Mouse (Mus musculus) CH12.LX (cell line): Measurements from ENCODE around the gene Taf1c. TPM values are rescaled to one million over a fixed set of nuclear protein-coding genes. Genes with fewer than 3 reads are reported as not detected.

ENCODE experiments used
- DNase-seq: peaks from one replicate; pipeline ENCODE4 v3.0.0-alpha.2; 2013; ENCODE audit errors: extremely low read depth
- H3K27ac ChIP-seq: 2 replicates; pipeline ENCODE4 v1.5.1; 2012; ENCODE audit warnings: low read depth, mild to moderate bottlenecking, control low read depth, moderate library complexity; ENCODE audit not compliant: insufficient read depth
- H3K27me3 ChIP-seq: replicated peaks from 2 replicates; pipeline ENCODE3; 2012; ENCODE audit warnings: inconsistent platforms
- H3K36me3 ChIP-seq, 2 experiments: replicated peaks in 1 of 2; 2 replicates each; pipeline versions ENCODE3 to v1.6.1; 2012; ENCODE audit warnings: inconsistent platforms in 1 of 2, low read length in 1 of 2, mild to moderate bottlenecking in 1 of 2, mixed read lengths in 1 of 2, moderate library complexity in 1 of 2; ENCODE audit not compliant: control insufficient read depth in 1 of 2, insufficient read depth in 1 of 2
- H3K4me1 ChIP-seq, 2 experiments: 2 replicates each; pipeline ENCODE4 v1.6.1; 2012; ENCODE audit warnings: inconsistent platforms in 1 of 2, moderate library complexity in 1 of 2; ENCODE audit not compliant: insufficient read depth in 2 of 2, control insufficient read depth in 1 of 2
- H3K4me2 ChIP-seq: 2 replicates; pipeline ENCODE4 v1.6.1; 2012; ENCODE audit warnings: low read depth, mild to moderate bottlenecking, control low read depth; ENCODE audit not compliant: poor library complexity, insufficient read depth, severe bottlenecking
- H3K4me3 ChIP-seq, 3 experiments: fragments of 150-350 bp in 1 of 3; sonication (generic) in 1 of 3; replicated peaks in 1 of 3; 2 replicates each; pipeline versions ENCODE3 to v1.5.1; 2011 to 2012; ENCODE audit warnings: low read depth in 2 of 3, low read length in 2 of 3, mild to moderate bottlenecking in 2 of 3, moderate library complexity in 2 of 3, control low read depth in 1 of 3, improper control_type of control experiment in 1 of 3, inconsistent platforms in 1 of 3, mixed read lengths in 1 of 3; ENCODE audit not compliant: poor library complexity in 1 of 3
- H3K79me2 ChIP-seq: replicated peaks from 2 replicates; pipeline ENCODE4 v1.6.1; 2012; ENCODE audit warnings: mild to moderate bottlenecking, moderate library complexity; ENCODE audit not compliant: control insufficient read depth, poor library complexity, insufficient read depth, severe bottlenecking; ENCODE audit errors: extremely low read depth
- H3K9ac ChIP-seq: 2 replicates; pipeline ENCODE4 v1.6.1; 2012; ENCODE audit warnings: low read depth, mild to moderate bottlenecking, control low read depth, moderate library complexity; ENCODE audit not compliant: insufficient read depth
- H3K9me3 ChIP-seq: replicated peaks from 2 replicates; pipeline ENCODE3; 2012; ENCODE audit warnings: low read length, inconsistent platforms, mixed read lengths
- BHLHE40 ChIP-seq: IDR thresholded peaks from 2 replicates; pipeline ENCODE4 v1.6.1; 2011; ENCODE audit warnings: mild to moderate bottlenecking, low read depth, low read length, improper control_type of control experiment
- CTCF ChIP-seq, 2 experiments: IDR thresholded peaks in 1 of 2; conservative IDR thresholded peaks in 1 of 2; 2 replicates each; pipeline ENCODE4 v1.5.1; 2011 to 2012; ENCODE audit warnings: low read depth in 2 of 2, low read length in 2 of 2, improper control_type of control experiment in 1 of 2, inconsistent platforms in 1 of 2, mild to moderate bottlenecking in 1 of 2, moderate library complexity in 1 of 2
- EP300 ChIP-seq: IDR thresholded peaks from 2 replicates; pipeline ENCODE4 v1.6.1; 2011; ENCODE audit warnings: low read length, improper control_type of control experiment
- ETS1 ChIP-seq: conservative IDR thresholded peaks from 2 replicates; pipeline ENCODE4 v1.6.1; 2012; ENCODE audit warnings: low read depth, mild to moderate bottlenecking, inconsistent platforms, low read length, improper control_type of control experiment, moderate library complexity
- GABPA ChIP-seq: IDR thresholded peaks from 2 replicates; pipeline ENCODE4 v1.6.1; 2012; ENCODE audit warnings: low read depth, low read length, improper control_type of control experiment, inconsistent platforms; ENCODE audit not compliant: insufficient replicate concordance
- JUN ChIP-seq: IDR thresholded peaks from 2 replicates; pipeline ENCODE4 v1.6.1; 2011; ENCODE audit warnings: low read depth, mild to moderate bottlenecking, low read length, improper control_type of control experiment, moderate library complexity; ENCODE audit not compliant: insufficient read depth
- JUND ChIP-seq: conservative IDR thresholded peaks from 2 replicates; pipeline ENCODE4 v1.6.1; 2011; ENCODE audit warnings: low read depth, low read length, improper control_type of control experiment
- MAX ChIP-seq: IDR thresholded peaks from 2 replicates; pipeline ENCODE4 v1.6.1; 2011; ENCODE audit warnings: low read length, improper control_type of control experiment
- MEF2A ChIP-seq: IDR thresholded peaks from 2 replicates; pipeline ENCODE4 v1.6.1; 2014; ENCODE audit warnings: low read depth, mild to moderate bottlenecking, inconsistent platforms, low read length, improper control_type of control experiment, borderline replicate concordance
- MYC ChIP-seq: IDR thresholded peaks from 2 replicates; pipeline ENCODE4 v1.6.1; 2011; ENCODE audit warnings: low read depth, mild to moderate bottlenecking, improper control_type of control experiment, low read length
- POLR2A ChIP-seq: IDR thresholded peaks from 2 replicates; pipeline ENCODE4 v1.6.1; 2011; ENCODE audit warnings: low read depth, mild to moderate bottlenecking, improper control_type of control experiment, low read length
- POLR2AphosphoS2 ChIP-seq: IDR thresholded peaks from 2 replicates; pipeline ENCODE4 v1.6.1; 2011; ENCODE audit warnings: low read depth, low read length, improper control_type of control experiment
- RCOR1 ChIP-seq: conservative IDR thresholded peaks from 2 replicates; pipeline ENCODE4 v1.6.1; 2012; ENCODE audit warnings: low read depth, mild to moderate bottlenecking, inconsistent platforms, low read length, improper control_type of control experiment
- SIN3A ChIP-seq: IDR thresholded peaks from 2 replicates; pipeline ENCODE4 v1.6.1; 2012; ENCODE audit warnings: low read length, improper control_type of control experiment, inconsistent platforms
- SMC3 ChIP-seq: IDR thresholded peaks from 2 replicates; pipeline ENCODE4 v1.6.1; 2011; ENCODE audit warnings: low read depth, low read length, improper control_type of control experiment
- TCF12 ChIP-seq: IDR thresholded peaks from 2 replicates; pipeline ENCODE4 v1.6.1; 2014; ENCODE audit warnings: low read depth, mild to moderate bottlenecking, inconsistent platforms, low read length, improper control_type of control experiment
- UBTF ChIP-seq: IDR thresholded peaks from 2 replicates; pipeline ENCODE4 v1.6.1; 2012; ENCODE audit warnings: low read depth, mild to moderate bottlenecking, inconsistent platforms, low read length, improper control_type of control experiment, moderate library complexity
- USF1 ChIP-seq: IDR thresholded peaks from 2 replicates; pipeline ENCODE4 v1.6.1; 2014; ENCODE audit warnings: low read depth, mild to moderate bottlenecking, inconsistent platforms, low read length, improper control_type of control experiment
- ZNF384 ChIP-seq: IDR thresholded peaks from 2 replicates; pipeline ENCODE4 v1.6.1; 2012; ENCODE audit warnings: low read depth, low read length, improper control_type of control experiment, inconsistent platforms
- dilution Hi-C: fragments of 300-500 bp; cut with MboI; formaldehyde crosslinking; loops from 2 replicates; pipeline ENCODE4 v1.14.3; 2020; ENCODE audit warnings: low sequenced_read_pairs; ENCODE audit not compliant: extremely low pct_unique_long_range_greater_than_20kb, extremely low pct_ligation_motif_present
- in situ Hi-C: fragments of 300-500 bp; cut with MboI; formaldehyde crosslinking; loops from 3 replicates; pipeline ENCODE4 v1.14.3; 2019; ENCODE audit warnings: low sequenced_read_pairs, low pct_ligation_motif_present, low pct_unique_long_range_greater_than_20kb, mixed read lengths
- polyA plus RNA-seq: library from polyadenylated mRNA; unstranded; fragments of >175 nt; gene quantifications from 2 replicates; pipeline ENCODE4 v1.2.1, GENCODE M21; 2012; ENCODE audit warnings: low read depth; ENCODE audit not compliant: insufficient read length
- total RNA-seq, 2 experiments: library from RNA; depleted of rRNA; stranded (reverse); fragments of 300-350 nt in 1 of 2; fragments of >200 nt in 1 of 2; gene quantifications; 2 replicates each; pipeline ENCODE4 v1.2.3; 2012 to 2014

The Taf1c gene
- total and polyA plus RNA-seq, 3 experiments = 11.0 to 14.9 (median 12.1) TPM

DNA sequence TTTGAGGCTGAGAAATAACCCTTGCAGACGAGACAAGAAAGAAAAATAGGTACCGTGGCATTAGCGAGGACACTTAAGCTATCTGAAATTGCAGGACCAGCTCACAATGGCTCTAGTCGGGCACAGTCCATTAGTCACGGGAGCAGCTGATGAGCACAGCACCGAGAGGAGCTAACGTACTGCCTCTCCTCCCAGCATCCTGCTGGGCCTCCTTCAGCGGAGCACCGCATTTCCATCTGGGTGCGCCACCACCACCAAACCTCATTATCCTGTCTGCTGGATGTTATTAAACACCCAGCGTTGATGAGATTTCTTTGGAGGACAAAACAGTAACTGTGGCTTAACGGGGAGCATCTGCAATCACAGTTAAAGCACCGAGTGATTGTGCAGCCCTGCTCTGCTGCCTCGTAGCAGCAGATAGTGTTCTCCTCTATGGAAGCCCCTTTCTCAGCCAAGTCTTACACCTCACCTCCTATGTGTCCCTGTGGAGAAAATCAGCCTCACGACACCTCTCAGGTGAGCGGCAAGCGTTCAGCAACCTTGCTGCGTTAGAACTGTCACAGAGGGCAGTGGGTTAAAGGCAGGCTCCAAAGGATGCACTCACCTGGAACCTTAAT is 40.1 kb upstream of the Taf1c start:
- in situ Hi-C loops (no loop called here), dilution Hi-C loops (no loop called here)
- Histone ChIP-seq H3K36me3 (no peaks in the 10 kb centered on the region), H3K9ac (no peak overlapping the region), H3K4me2 (no peak overlapping the region), H3K27me3 (peaks cover 62% of the 10 kb centered on the region), H3K27ac (no peak overlapping the region), H3K79me2 (no peaks in the 10 kb centered on the region), H3K4me3 (no peak overlapping the region), H3K4me1 (no peaks in the 10 kb centered on the region), H3K9me3 (peaks cover 17% of the 10 kb centered on the region)
- no peak for DNase-seq
- TF ChIP-seq POLR2AphosphoS2 = no peak
- no peak for TF ChIP-seq JUND
- no peak for TF ChIP-seq GABPA
- TF ChIP-seq UBTF = no peak
- no peak for TF ChIP-seq SMC3
- TF ChIP-seq USF1 = no peak
- TF ChIP-seq TCF12 = no peak
- TF ChIP-seq JUN = no peak
- no peak for TF ChIP-seq SIN3A
- no peak for TF ChIP-seq MAX
- no peak for TF ChIP-seq POLR2A
- no peak for TF ChIP-seq BHLHE40
- TF ChIP-seq CTCF (conservative IDR thresholded peaks at IDR 0.05 in 1 of 2, IDR thresholded peaks at IDR 0.05 in 1 of 2; ENCODE audit: low read depth in 2 of 2, low read length in 2 of 2) = no peak
- TF ChIP-seq MEF2A = no peak
- no peak for TF ChIP-seq RCOR1
- TF ChIP-seq ZNF384 = no peak

GRCm38 (mm10) chr8:119644429-119644960 is 39.5 kb upstream of the Taf1c start:
- H3K4me2 ChIP-seq = no peak overlapping the region
- H3K27me3 ChIP-seq = peaks cover 62% of the 10 kb centered on the region
- H3K9me3 ChIP-seq = peaks cover 17% of the 10 kb centered on the region
- H3K36me3 ChIP-seq = no peaks in the 10 kb centered on the region
- H3K4me1 ChIP-seq = no peaks in the 10 kb centered on the region
- no peak overlapping the region for H3K27ac ChIP-seq
- dilution Hi-C loops = no loop called here
- in situ Hi-C loops = no loop called here
- H3K9ac ChIP-seq = no peak overlapping the region
- TF ChIP-seq EP300 = no peak
- no peak for TF ChIP-seq ETS1
- no peak for TF ChIP-seq MYC
- no peak for TF ChIP-seq GABPA
- no peak overlapping the region for H3K4me3 ChIP-seq
- no peaks in the 10 kb centered on the region for H3K79me2 ChIP-seq
- DNase-seq = no peak
